Mouse (Mus musculus) forebrain, embryonic 15.5 days (tissue): ENCODE data around the gene Tgoln1. TPM values are rescaled to one million over a fixed set of nuclear protein-coding genes. Genes with fewer than 3 reads are reported as not detected.

ENCODE experiments used
- ATAC-seq: fragments of 200-750 bp; cut with Nextera tagmentation; replicated peaks from 2 replicates; pipeline ENCODE4 v1.8.0; 2017; ENCODE audit warnings: mild to moderate bottlenecking, moderate TSS enrichment, moderate library complexity
- H3K27ac ChIP-seq: fragments of 300-500 bp; sonication (generic); replicated peaks from 2 replicates; pipeline ENCODE4 v1.5.1; 2015; ENCODE audit warnings: mild to moderate bottlenecking, inconsistent platforms
- H3K27me3 ChIP-seq: fragments of 300-500 bp; sonication (generic); 2 replicates; pipeline ENCODE4 v1.6.1; 2015; ENCODE audit warnings: inconsistent platforms
- H3K36me3 ChIP-seq: fragments of 300-500 bp; sonication (generic); 2 replicates; pipeline ENCODE4 v1.6.1; 2015; ENCODE audit warnings: mild to moderate bottlenecking, inconsistent platforms
- H3K4me1 ChIP-seq: fragments of 300-500 bp; sonication (generic); 2 replicates; pipeline ENCODE4 v1.6.1; 2015; ENCODE audit warnings: inconsistent platforms
- H3K4me2 ChIP-seq: fragments of 300-500 bp; sonication (generic); replicated peaks from 2 replicates; pipeline ENCODE4 v1.6.1; 2015; ENCODE audit warnings: mild to moderate bottlenecking, inconsistent platforms
- H3K4me3 ChIP-seq: fragments of 300-500 bp; sonication (generic); 2 replicates; pipeline ENCODE4 v1.5.1; 2015; ENCODE audit warnings: mild to moderate bottlenecking, inconsistent platforms
- H3K9ac ChIP-seq: fragments of 300-500 bp; sonication (generic); replicated peaks from 2 replicates; pipeline ENCODE4 v1.6.1; 2015; ENCODE audit warnings: mild to moderate bottlenecking, inconsistent platforms
- H3K9me3 ChIP-seq: fragments of 300-500 bp; sonication (generic); 2 replicates; pipeline ENCODE4 v1.6.1; 2016; ENCODE audit warnings: inconsistent platforms
- WGBS: fragments of 180-500 bp; shearing (Covaris S2); methylation state at CpG from one replicate; pipeline ENCODE4 v1.1.7; 2015; ENCODE audit warnings: mixed read lengths; 5-methylcytosine and 5-hydroxymethylcytosine counted together
- polyA plus RNA-seq: library from polyadenylated mRNA; unstranded; fragments of >200 nt; fragmentation: Nextera tagmentation; extraction: Ambion mirVana; gene quantifications from 2 replicates; pipeline ENCODE4 v1.2.1, GENCODE M21; 2015

Gene Tgoln1
- polyA plus RNA-seq, 1 experiment from 2014 or later = 33.5 TPM

- Histone ChIP-seq H3K27me3 (no peaks in the 10 kb centered on the region), H3K36me3 (0 out of 2 replicates have a peak, but pooled peaks cover 3% of the 10 kb centered on the region), H3K9ac (no peak overlapping the region), H3K4me3 (no peak overlapping the region), H3K9me3 (no peaks in the 10 kb centered on the region), H3K4me2 (no peak overlapping the region), H3K4me1 (no peaks in the 10 kb centered on the region), H3K27ac (no peak overlapping the region)
- ATAC-seq = no peak
- 91% methylated on average over 11 of the region's 11 CpGs for WGBS
Observed at GRCm38 (mm10) chr6:72584154-72584553, 32.6 kb downstream of the Tgoln1 start.

GRCm38 (mm10) chr6:72583211-72583839, 33.5 kb downstream of the Tgoln1 start:
- WGBS = 86% methylated on average over 4 of the region's 4 CpGs
- no peak for ATAC-seq
- Histone ChIP-seq H3K36me3 (0 out of 2 replicates have a peak, but pooled peaks cover 3% of the 10 kb centered on the region), H3K9ac (no peak overlapping the region), H3K4me3 (no peak overlapping the region), H3K4me2 (no peak overlapping the region), H3K9me3 (no peaks in the 10 kb centered on the region), H3K4me1 (no peaks in the 10 kb centered on the region), H3K27ac (no peak overlapping the region), H3K27me3 (no peaks in the 10 kb centered on the region)

DNA sequence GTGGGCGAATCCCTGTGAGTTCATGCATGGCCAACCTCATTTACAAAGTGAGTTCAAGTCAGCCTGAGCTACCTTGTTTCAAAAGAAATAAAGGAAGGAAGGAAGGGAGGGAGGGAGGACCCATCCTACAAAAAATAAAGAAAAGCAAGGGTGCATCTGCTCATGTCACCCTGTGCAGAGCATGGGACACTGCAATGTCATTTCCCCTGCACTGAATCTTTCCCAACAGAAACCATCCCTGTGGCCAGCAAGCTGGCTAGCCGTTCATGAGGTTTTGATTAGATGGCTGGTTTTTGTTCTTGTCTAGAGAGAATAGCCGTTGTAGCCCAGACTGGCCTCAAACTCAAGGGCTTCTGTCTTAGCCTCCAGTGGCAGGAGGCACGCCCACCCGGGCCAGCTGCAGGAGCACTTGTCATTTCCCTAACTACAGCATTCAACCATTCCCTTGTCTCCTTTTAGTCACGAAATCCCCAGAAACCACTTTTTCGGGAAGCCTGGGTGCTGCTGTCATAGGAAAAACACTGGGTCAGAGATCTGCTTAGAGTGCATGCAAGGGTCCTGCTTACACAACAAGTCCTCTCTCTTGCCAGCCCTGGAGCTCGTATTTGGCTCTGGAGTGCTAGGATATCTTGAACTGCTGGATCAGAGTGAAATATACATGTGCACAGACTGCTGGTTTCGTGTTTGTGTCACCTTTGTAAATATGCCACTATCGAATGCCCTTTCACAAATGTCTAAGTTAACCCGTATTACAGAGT, 35.0 kb downstream of the Tgoln1 start:
- Histone ChIP-seq H3K36me3 (0 out of 2 replicates have a peak, but pooled peaks cover 3% of the 10 kb centered on the region), H3K9me3 (no peaks in the 10 kb centered on the region), H3K4me2 (no peak overlapping the region), H3K4me1 (no peaks in the 10 kb centered on the region), H3K9ac (no peak overlapping the region), H3K27me3 (no peaks in the 10 kb centered on the region), H3K27ac (no peak overlapping the region), H3K4me3 (no peak overlapping the region)
- no peak for ATAC-seq
- 73% methylated on average over 11 of the region's 11 CpGs for WGBS

- Histone ChIP-seq H3K4me2 (no peak overlapping the region), H3K4me3 (no peak overlapping the region), H3K4me1 (no peaks in the 10 kb centered on the region), H3K9me3 (no peaks in the 10 kb centered on the region), H3K9ac (no peak overlapping the region), H3K27me3 (no peaks in the 10 kb centered on the region), H3K27ac (no peak overlapping the region), H3K36me3 (0 out of 2 replicates have a peak, but pooled peaks cover 2% of the 10 kb centered on the region)
- no peak for ATAC-seq
- WGBS = 91% methylated on average over 3 of the region's 3 CpGs
Observed at GRCm38 (mm10) chr6:72576041-72576440, 40.8 kb downstream of the Tgoln1 start.

DNA sequence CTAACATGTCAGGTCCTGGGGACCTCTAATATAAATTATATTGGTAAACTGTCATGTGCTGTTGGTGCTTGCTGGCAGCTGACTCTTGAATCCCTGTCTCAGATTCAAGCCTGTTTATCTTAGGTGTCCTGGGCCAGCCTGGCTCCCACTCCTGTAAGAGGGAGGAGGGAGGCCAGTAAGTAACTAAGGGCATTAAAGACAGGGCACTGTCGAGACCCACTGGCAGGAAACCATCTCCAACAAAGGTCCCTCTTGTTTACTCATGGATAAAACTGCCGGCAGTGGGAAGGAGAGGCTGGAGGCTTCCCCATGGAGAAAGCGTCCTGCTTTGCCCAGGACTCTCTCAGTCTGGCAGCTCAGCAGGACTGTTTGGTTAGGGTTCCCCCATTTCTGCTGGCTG, 45.0 kb downstream of the Tgoln1 start:
- peaks cover 7% of the 10 kb centered on the region; the same call in 1 of the 2 replicates for H3K36me3 ChIP-seq
- no peak overlapping the region for H3K4me2 ChIP-seq
- no peaks in the 10 kb centered on the region for H3K4me1 ChIP-seq
- no peak overlapping the region for H3K9ac ChIP-seq
- ATAC-seq = no peak
- 61% methylated on average over 3 of the region's 3 CpGs for WGBS
- no peak overlapping the region for H3K27ac ChIP-seq
- no peaks in the 10 kb centered on the region for H3K27me3 ChIP-seq
- no peak overlapping the region for H3K4me3 ChIP-seq
- no peaks in the 10 kb centered on the region for H3K9me3 ChIP-seq

- no peak overlapping the region for H3K9ac ChIP-seq
- H3K36me3 ChIP-seq = peaks cover 7% of the 10 kb centered on the region; the same call in 1 of the 2 replicates
- no peak overlapping the region for H3K4me3 ChIP-seq
- H3K27ac ChIP-seq = no peak overlapping the region
- no peaks in the 10 kb centered on the region for H3K27me3 ChIP-seq
- no peak for ATAC-seq
- H3K9me3 ChIP-seq = no peaks in the 10 kb centered on the region
- H3K4me1 ChIP-seq = no peaks in the 10 kb centered on the region
- WGBS = 79% methylated on average over 10 of the region's 10 CpGs
- H3K4me2 ChIP-seq = no peak overlapping the region
Observed at GRCm38 (mm10) chr6:72570644-72571397, 46.0 kb downstream of the Tgoln1 start.

DNA sequence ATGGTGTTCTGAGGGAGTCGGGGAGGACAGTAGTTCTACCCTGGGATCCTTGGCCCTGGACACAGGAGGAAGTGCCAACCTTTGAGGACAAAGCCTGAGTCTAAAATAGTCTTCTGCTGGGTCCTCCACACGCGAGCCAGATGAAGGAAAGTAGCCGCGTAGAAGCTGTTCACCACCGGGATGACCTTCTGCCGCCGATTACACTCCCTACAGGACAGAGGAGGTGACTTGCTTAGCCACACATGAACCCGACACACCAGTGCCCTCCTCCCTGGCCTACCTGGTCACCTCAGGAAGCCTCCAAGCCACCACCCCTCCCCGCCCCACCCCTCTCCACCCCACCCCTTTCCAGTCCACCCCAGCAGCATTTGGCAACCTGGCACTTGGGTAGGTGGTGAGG, 48.1 kb downstream of the Tgoln1 start:
- H3K4me1 ChIP-seq = no peaks in the 10 kb centered on the region
- H3K4me2 ChIP-seq = no peak overlapping the region
- H3K27me3 ChIP-seq = no peaks in the 10 kb centered on the region
- H3K9me3 ChIP-seq = no peaks in the 10 kb centered on the region
- ATAC-seq = no peak
- no peak overlapping the region for H3K9ac ChIP-seq
- peaks cover 5% of the 10 kb centered on the region; the same call in 1 of the 2 replicates for H3K36me3 ChIP-seq
- H3K27ac ChIP-seq = no peak overlapping the region
- no peak overlapping the region for H3K4me3 ChIP-seq
- WGBS = 94% methylated on average over 10 of the region's 10 CpGs

DNA sequence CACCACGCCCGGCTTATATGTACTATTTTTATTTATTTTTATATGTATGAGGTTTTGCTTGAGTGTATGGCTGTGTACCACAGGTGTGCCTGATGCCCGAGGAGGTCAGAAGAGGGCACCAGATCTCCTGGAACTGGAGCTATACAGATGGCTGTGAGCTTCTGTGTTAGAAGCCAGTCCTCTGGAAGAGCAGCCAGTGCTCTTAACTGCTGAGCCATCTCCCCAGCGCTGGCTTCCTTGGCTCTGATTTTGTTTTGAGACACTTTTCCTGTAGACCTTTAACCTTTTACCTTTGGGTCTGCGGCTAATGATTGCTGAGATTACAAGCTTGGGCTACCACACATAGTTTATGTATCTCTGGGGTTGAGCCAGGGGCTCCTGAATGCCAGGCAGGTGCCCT, 49.3 kb downstream of the Tgoln1 start:
- H3K36me3 ChIP-seq = peaks cover 5% of the 10 kb centered on the region; the same call in 1 of the 2 replicates
- H3K9me3 ChIP-seq = no peaks in the 10 kb centered on the region
- ATAC-seq = no peak
- WGBS = 78% methylated on average over 5 of the region's 5 CpGs
- H3K4me3 ChIP-seq = no peak overlapping the region
- H3K27ac ChIP-seq = no peak overlapping the region
- H3K4me2 ChIP-seq = no peak overlapping the region
- H3K9ac ChIP-seq = no peak overlapping the region
- no peaks in the 10 kb centered on the region for H3K27me3 ChIP-seq
- no peaks in the 10 kb centered on the region for H3K4me1 ChIP-seq

DNA sequence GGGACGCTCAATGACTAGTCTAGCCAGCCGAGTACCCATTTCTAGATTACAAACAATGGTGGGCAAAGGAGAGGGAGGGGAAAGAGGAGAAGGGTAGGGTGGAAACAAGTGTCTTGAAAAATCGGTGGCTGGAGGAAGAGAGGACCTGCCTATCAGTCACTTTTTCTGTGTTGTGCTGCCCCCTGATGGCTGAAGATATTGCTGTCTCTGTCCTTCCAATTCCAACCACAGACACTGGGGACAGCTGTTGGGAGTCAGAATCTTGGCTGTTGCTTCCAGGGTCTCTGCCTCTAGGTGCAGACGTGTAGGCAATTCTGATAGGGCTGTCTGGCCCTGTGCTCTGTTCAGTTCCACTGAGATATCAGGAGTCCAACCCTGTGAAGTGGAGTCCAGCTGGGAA, 50.8 kb downstream of the Tgoln1 start:
- Histone ChIP-seq H3K4me3 (no peak overlapping the region), H3K4me2 (no peak overlapping the region; the same call in 1 of the 2 replicates), H3K27ac (no peak overlapping the region), H3K4me1 (no peaks in the 10 kb centered on the region), H3K9ac (no peak overlapping the region), H3K27me3 (no peaks in the 10 kb centered on the region), H3K36me3 (peaks cover 5% of the 10 kb centered on the region; the same call in 1 of the 2 replicates), H3K9me3 (no peaks in the 10 kb centered on the region)
- WGBS = 2% methylated on average over 4 of the region's 4 CpGs
- peak; percentile 88 for ATAC-seq

- Histone ChIP-seq H3K4me3 (no peak overlapping the region), H3K4me1 (no peaks in the 10 kb centered on the region), H3K9me3 (no peaks in the 10 kb centered on the region), H3K9ac (no peak overlapping the region), H3K27ac (no peak overlapping the region), H3K4me2 (no peak overlapping the region; the same call in 1 of the 2 replicates), H3K36me3 (peaks cover 5% of the 10 kb centered on the region; the same call in 1 of the 2 replicates), H3K27me3 (no peaks in the 10 kb centered on the region)
- no peak for ATAC-seq
- 74% methylated on average over 7 of the region's 7 CpGs for WGBS
Observed at GRCm38 (mm10) chr6:72565506-72565905, 51.3 kb downstream of the Tgoln1 start.

DNA sequence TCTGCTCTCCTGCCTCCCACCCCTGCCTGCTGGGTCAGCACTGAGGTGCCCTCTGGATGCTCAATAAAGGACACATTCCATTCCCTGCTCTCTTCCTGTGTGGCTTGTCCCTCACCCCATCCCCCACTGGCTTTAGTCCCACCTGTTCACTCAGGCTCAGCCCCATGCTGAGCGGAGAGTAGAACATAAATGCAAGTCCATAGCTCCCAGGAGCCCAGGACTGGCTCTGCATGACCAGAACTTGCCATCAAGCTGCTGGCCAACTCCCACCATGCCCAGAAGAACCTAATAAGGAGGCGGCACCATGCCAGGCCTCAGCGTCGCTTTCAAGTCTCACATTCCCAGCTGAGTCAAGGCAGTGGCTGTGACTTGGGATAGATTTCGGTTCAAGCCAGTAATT, 53.9 kb downstream of the Tgoln1 start:
- ATAC-seq = no peak
- WGBS = 71% methylated on average over 5 of the region's 5 CpGs
- H3K27ac ChIP-seq = no peak overlapping the region

DNA sequence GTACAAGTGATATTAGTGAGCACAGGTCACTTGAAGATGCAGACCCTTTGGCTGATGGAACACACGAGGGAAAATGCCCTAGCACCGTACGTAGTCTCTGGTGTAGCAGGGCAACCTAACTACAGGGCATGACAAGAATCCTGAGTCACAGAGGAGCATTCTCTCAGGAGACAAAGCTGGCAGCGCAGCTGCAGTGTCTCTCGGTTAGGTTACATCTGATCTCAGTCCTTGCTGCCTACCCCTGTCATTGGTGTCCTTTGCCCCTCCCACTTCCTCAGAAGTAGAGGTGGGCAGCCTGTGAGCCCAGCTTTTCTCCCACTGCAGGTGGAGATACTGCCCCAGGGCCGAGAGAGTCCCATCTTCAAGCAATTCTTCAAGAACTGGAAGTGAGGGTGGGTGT, 54.3 kb downstream of the Tgoln1 start:
- 42% methylated on average over 6 of the region's 6 CpGs for WGBS
- H3K4me2 ChIP-seq = no peak overlapping the region
- ATAC-seq = no peak
- no peaks in the 10 kb centered on the region for H3K36me3 ChIP-seq
- H3K9me3 ChIP-seq = no peaks in the 10 kb centered on the region
- H3K4me3 ChIP-seq = no peak overlapping the region
- no peak overlapping the region for H3K9ac ChIP-seq
- H3K4me1 ChIP-seq = 0 out of 2 replicates have a peak, but pooled peaks cover 4% of the 10 kb centered on the region
- no peak overlapping the region for H3K27ac ChIP-seq
- no peaks in the 10 kb centered on the region for H3K27me3 ChIP-seq

More for the DNA sequence above, 53.9 kb downstream of the Tgoln1 start:
- Histone ChIP-seq H3K4me1 (0 out of 2 replicates have a peak, but pooled peaks cover 4% of the 10 kb centered on the region), H3K27me3 (no peaks in the 10 kb centered on the region), H3K4me2 (no peak overlapping the region), H3K4me3 (no peak overlapping the region), H3K36me3 (peaks cover under 1% of the 10 kb centered on the region; the same call in 1 of the 2 replicates), H3K9me3 (no peaks in the 10 kb centered on the region), H3K9ac (no peak overlapping the region)
